Mouse (Mus musculus) adrenal gland, postnatal 25 days (tissue): ENCODE data around the gene Numbl. TPM values are rescaled to one million over a fixed set of nuclear protein-coding genes. Genes with fewer than 3 reads are reported as not detected.

Experiments
- DNase-seq: peaks from one replicate; pipeline ENCODE4 v3.0.0; 2021; ENCODE audit warnings: mixed read lengths
- total RNA-seq: library from RNA; stranded (reverse); gene quantifications from 2 replicates; pipeline ENCODE4 v1.2.3, GENCODE M21; 2021

Gene Numbl
- total RNA-seq, 1 experiment from 2014 or later: 12.6 TPM

DNA sequence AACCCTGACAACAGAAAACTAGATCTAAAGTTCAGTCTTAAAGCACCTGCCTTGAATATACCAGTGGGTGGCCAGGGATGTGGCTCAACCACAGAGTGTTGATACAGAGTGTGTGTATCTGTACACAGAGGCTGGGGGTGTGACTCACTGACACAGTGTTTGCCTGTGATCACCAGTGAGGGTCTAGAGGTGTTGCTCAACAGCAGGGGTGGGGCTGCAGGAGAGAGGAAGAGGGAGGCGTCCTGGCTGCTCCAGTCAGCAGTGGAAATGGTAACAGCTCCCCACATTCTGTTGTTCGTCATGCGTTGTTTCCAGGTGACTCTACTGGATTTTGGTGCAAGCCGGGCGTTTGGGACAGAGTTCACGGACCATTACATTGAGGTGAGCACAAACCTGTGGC is 6.3 kb upstream of the Numbl start:
- no peak for DNase-seq

DNA sequence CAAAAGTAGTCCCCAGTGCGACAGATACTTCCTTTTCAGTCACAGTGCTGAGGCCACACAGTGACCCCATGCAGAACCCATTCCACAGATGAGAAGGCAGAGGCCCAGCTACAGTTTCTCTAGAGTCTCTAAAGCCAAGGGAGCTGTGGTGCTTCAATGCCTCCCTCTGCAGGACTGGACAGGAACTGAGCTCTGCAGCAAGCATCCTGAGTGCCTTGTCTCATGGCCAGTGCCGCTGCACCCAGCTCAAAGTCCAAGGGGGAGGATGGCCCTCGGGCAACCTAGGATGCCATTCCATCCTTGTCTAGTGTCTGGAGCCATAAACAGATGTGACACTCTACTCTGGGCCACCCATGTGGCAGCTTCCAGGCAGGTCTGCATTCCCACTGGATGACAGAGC is 2.5 kb upstream of the Numbl start:
- no peak for DNase-seq

DNA sequence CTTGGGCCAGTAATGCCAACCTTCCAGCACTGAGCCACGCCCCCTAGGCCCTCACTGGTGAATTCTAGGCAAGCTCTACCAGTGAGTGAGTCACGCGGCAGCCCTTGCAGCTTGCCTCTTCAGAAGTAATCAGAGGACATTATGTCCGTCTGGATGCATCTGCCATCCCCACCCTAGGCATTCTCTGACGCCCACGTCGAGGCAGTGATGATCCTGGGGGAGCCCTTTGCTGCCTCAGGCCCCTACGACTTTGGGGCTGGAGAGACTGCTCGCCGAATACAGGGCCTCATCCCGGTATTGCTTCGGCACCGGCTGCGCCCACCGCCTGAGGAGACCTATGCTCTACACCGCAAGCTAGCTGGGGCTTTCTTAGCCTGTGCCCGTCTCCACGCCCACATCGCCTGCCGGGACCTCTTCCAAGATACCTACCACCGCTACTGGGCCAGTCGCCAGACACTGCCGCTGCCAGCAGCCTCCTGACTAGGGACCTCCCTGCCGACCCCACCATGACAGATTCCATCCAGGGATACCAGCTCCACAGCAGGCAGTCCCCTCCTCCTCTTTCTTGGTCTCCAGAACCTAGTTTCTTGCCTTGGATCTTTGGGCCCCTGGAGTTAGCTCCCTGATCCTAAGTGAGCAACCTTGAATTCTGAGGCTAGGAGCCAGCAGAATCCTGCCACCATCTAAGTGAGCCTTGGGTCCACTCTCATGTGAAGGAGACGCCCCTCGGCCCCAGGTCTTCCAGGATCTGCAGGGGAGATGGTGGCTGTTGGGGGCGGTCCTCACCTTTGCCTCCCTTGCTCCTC is 984 bp upstream of the Numbl start:
- peak; percentile 73 for DNase-seq

DNA sequence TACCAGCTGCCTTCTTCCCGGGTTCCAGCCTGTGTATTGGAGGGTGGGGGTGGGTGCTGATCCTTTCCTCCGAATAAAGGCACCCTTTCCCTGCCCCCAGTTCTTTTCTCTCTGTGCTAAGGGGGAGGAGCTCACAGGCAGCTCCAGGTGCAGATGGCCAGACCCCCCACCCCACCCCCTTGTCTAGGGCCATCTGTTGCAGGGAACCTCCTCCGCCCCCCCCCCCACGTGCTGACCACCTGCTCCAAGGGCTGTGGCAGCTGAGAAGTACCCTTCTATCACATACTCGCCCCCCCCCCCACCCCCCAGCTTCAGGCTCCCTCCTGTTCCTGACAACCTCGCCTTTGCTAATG is 405 bp upstream of the Numbl start:
- DNase-seq: no peak

DNA sequence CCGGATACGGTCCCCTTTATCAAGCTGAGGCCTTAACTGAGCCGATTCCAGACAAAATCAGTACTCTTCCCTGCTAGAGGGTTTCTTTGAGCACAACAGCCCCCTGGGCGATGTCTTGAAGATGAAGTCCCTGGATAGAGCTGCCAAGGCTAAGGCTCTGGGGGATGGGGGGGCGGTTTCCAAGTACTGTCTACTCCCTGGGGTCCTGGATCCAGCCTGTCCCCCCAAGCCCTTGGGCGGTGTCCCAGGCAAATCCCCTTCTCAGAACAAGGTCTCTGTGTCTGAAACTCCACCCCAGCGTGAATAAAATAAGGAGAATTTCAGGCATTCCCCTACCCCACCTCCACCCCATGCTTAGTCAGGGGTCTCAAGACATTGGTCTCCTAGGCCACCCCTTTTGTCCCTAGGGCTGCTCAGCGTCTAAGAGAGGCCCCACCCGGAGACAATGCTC is 1.1 kb downstream of the Numbl start:
- DNase-seq: no peak

DNA sequence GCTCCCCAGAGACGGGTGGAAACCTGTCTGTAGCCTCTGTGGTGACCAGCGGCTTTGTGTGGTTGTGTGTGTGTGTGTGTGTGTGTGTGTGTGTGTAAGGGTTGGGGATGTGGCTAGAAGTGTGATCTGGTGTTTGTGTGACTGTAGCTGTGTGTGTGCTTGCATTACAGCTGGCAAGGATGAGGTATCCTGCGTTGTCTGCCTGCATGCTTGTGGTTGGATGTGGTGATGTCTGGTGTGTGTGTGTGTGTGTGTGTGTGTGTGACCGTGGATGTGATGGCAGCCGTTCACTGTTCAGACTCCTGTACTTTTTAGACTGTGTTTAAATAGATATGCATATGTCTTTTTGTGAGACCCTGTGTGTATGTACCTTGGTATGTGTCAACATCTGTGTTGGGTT is 1.5 kb downstream of the Numbl start:
- DNase-seq: no peak

- DNase-seq: no peak
Measured at GRCm38 (mm10) chr7:27260856-27261255, 2.6 kb downstream of the Numbl start.

- DNase-seq: no peak
Measured at GRCm38 (mm10) chr7:27261888-27262287, 3.7 kb downstream of the Numbl start.

DNA sequence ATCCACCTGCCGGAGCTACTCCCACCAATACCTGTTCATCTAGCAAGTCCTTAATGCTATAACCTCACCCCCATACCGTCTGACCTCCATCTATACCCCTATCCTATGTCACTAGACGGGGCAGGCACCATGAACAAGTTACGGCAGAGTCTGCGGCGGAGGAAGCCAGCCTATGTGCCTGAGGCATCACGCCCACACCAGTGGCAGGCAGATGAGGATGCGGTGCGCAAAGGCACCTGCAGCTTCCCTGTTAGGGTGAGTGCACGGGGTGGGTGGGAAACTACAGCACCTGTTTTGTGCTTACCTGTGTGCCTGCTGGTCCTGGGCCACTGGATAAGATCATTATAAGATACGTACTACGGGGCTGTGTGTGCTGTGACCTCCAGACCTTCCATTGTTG is 6.5 kb downstream of the Numbl start:
- DNase-seq: no peak

DNA sequence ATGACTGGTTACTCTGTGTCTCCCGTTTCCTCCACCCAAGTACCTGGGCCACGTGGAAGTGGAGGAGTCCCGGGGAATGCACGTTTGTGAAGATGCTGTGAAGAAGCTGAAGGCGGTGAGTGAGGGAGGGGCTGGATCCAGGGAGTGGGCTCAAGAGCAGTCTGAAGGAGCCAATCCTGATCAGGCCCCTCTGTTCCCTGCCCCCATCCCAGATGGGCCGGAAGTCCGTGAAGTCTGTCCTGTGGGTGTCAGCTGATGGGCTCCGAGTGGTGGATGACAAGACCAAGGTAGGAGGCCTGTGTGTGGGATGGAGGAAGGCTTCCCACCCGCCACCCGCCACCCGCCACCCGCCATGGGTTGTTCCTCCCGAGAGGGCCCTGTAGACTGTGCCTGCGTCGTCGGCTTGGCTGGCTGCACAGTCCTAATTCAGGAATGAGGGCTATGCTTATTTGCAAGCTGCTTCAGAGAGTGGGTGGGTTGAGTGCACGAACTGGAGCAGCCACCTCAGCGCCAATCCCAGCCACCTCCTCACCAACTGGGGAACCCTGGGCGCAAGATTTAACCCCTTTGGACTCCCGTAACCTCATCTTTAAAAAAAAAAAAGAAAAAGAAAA is 8.4 kb downstream of the Numbl start:
- DNase-seq: no peak

- no peak for DNase-seq
Measured at GRCm38 (mm10) chr7:27271423-27271822, 13.2 kb downstream of the Numbl start.

- peak; percentile 35 for DNase-seq
Measured at GRCm38 (mm10) chr7:27273739-27274351, 15.6 kb downstream of the Numbl start.

- DNase-seq: no peak
Measured at GRCm38 (mm10) chr7:27274916-27275315, 16.7 kb downstream of the Numbl start.

- no peak for DNase-seq
Measured at GRCm38 (mm10) chr7:27276021-27276420, 17.8 kb downstream of the Numbl start.

DNA sequence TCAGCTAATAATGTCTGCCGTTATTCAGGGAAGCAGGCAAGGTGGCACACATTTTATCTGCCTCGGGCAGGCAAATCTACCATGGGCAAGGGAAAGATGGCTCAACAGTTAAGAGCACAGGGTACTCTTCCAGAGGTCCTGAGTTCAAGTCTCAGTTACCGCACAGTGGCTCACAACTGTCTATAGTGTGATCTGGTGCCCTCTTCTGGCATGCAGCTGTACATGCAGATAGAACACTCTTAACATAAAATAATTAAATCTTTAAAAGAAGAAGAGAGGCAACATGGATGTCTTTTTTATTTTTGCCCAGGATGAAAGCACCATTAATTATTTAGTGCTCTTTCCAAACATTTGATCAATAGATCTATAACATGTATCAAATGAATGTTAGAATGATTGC is 19.0 kb downstream of the Numbl start:
- DNase-seq: no peak

DNA sequence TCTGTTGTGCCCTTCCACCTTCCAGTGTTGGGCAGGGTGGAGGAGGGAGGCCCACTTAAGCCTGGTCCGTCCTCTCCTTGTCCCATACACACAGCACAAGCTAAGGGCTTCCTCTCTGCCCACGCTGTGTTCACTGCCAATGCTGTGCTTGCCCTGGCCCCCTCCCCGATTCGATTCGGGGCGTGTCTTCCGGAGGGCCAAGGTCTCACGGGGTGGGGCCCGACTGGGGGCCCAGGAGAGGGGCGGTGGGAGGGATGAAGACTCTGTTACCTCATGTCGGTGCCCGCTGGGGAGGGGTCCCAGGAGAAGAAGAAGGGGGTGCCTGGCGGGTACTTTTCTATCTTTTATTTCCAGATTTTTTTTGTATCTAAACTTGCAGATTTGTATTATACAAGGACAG is 23.5 kb downstream of the Numbl start:
- DNase-seq: no peak

- no peak for DNase-seq
Measured at GRCm38 (mm10) chr7:27282225-27282624, 24.0 kb downstream of the Numbl start.

GRCm38 (mm10) chr7:27284865-27285697 is 26.8 kb downstream of the Numbl start:
- DNase-seq: peak; percentile 35

- DNase-seq: peak; percentile 58
Measured at GRCm38 (mm10) chr7:27285698-27286066, 27.4 kb downstream of the Numbl start.

DNA sequence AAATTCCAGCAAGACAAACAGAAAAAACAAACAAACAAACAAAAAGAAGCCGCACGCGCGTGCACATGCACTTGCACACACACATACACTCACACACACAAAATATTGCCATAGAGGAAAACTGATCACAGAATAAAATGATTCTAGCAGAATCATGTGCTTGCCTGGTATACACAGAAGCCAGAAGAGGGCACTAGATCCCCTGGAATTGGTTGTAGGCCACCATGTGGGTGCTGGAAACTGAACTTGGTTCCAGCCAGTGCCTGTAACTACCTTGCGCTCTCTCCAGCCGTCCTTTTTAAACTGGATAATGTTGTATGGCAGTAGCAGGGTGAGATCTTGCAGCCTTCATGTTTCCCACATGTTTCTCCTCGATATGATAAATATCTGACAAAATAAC is 30.5 kb downstream of the Numbl start:
- DNase-seq: no peak

GRCm38 (mm10) chr7:27290555-27290954 is 32.3 kb downstream of the Numbl start:
- no peak for DNase-seq

- DNase-seq: no peak
Measured at GRCm38 (mm10) chr7:27291795-27292466, 33.7 kb downstream of the Numbl start.
